Mouse (Mus musculus) heart, embryonic 12.5 days (tissue): ENCODE data around the gene Sox1. TPM values are rescaled to one million over a fixed set of nuclear protein-coding genes. Genes with fewer than 3 reads are reported as not detected.

Experiments
- ATAC-seq: fragments of 200-750 bp; cut with Nextera tagmentation; 2 replicates; pipeline ENCODE4 v1.8.0; 2017; ENCODE audit warnings: moderate TSS enrichment, moderate library complexity; ENCODE audit not compliant: insufficient number of reproducible peaks, low FRiP score
- H3K27ac ChIP-seq: fragments of 300-500 bp; sonication (generic); 2 replicates; pipeline ENCODE4 v1.5.1; 2016; ENCODE audit warnings: mild to moderate bottlenecking, moderate library complexity; ENCODE audit not compliant: poor library complexity, severe bottlenecking
- H3K27me3 ChIP-seq: fragments of 300-500 bp; sonication (generic); replicated peaks from 2 replicates; pipeline ENCODE4 v1.6.1; 2016; ENCODE audit warnings: mild to moderate bottlenecking, moderate library complexity
- H3K36me3 ChIP-seq: fragments of 300-500 bp; sonication (generic); 2 replicates; pipeline ENCODE4 v1.6.1; 2016; ENCODE audit warnings: mild to moderate bottlenecking, moderate library complexity
- H3K4me1 ChIP-seq: fragments of 300-500 bp; sonication (generic); replicated peaks from 2 replicates; pipeline ENCODE4 v1.6.1; 2016; ENCODE audit warnings: mild to moderate bottlenecking
- H3K4me2 ChIP-seq: fragments of 300-500 bp; sonication (generic); 2 replicates; pipeline ENCODE4 v1.6.1; 2016; ENCODE audit warnings: mild to moderate bottlenecking, moderate library complexity
- H3K4me3 ChIP-seq: fragments of 300-500 bp; sonication (generic); 2 replicates; pipeline ENCODE4 v1.5.1; 2016; ENCODE audit warnings: mild to moderate bottlenecking
- H3K9ac ChIP-seq: fragments of 300-500 bp; sonication (generic); 2 replicates; pipeline ENCODE4 v1.6.1; 2016; ENCODE audit warnings: mild to moderate bottlenecking, moderate library complexity
- H3K9me3 ChIP-seq: fragments of 300-500 bp; sonication (generic); replicated peaks from 2 replicates; pipeline ENCODE4 v1.6.1; 2016; ENCODE audit warnings: mild to moderate bottlenecking, moderate library complexity
- WGBS: fragments of 180-500 bp; shearing (Covaris S2); methylation state at CpG from one replicate; pipeline ENCODE4 v1.1.7; 2016; 5-methylcytosine and 5-hydroxymethylcytosine counted together
- polyA plus RNA-seq: library from polyadenylated mRNA; unstranded; fragments of >200 nt; fragmentation: Nextera tagmentation; extraction: Ambion mirVana; gene quantifications from 2 replicates; pipeline ENCODE4 v1.2.1, GENCODE M21; 2016

Sox1 gene
- polyA plus RNA-seq, 1 experiment from 2014 or later = not detected

DNA sequence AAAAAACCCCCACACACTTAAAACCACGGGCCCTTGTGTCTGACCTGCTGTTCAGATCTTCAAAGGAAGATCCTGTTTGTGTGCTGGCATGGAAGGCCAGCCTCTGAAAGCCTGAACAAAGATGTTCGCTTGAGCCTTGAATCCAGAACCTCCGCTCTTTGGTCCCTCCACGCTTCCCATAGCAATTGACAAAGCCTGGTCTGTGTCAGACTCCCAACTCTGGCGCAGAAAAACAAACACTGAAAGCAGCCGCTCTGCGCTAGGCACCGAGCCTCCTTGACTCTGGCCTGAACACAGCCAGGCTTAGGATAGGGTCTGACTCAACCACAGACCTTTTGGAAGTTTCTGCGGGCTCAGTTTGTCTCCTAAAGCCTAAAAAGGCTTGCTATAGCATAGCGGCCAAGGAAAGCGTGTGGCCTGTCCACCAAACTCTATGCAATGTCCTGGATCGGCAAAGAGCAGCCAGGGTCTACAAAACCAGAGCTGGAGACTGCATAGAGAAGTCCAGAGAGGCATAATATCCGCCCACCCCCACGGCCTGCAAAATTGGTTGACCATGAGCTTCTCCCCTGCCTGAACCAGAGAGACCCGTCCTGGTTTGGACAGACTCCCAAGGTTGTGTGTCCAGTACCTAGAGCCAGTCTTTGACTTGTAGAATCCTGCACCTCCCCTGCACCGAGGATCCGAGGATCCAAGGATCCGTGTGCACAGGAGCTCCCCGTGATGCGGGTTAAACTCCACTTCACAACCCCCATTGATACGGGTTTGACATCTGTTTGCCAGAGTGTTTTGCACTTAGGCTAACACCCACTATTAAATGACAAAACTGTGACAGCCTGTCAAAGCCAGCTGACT is 12.2 kb upstream of the Sox1 start:
- Histone ChIP-seq H3K4me1 (peaks cover 27% of the 10 kb centered on the region), H3K4me3 (no peak overlapping the region), H3K27me3 (peaks cover 87% of the 10 kb centered on the region), H3K36me3 (no peaks in the 10 kb centered on the region), H3K4me2 (no peak overlapping the region), H3K9me3 (no peaks in the 10 kb centered on the region), H3K9ac (no peak overlapping the region), H3K27ac (no peak overlapping the region)
- no peak for ATAC-seq
- 3% methylated on average over 21 of the region's 21 CpGs for WGBS

DNA sequence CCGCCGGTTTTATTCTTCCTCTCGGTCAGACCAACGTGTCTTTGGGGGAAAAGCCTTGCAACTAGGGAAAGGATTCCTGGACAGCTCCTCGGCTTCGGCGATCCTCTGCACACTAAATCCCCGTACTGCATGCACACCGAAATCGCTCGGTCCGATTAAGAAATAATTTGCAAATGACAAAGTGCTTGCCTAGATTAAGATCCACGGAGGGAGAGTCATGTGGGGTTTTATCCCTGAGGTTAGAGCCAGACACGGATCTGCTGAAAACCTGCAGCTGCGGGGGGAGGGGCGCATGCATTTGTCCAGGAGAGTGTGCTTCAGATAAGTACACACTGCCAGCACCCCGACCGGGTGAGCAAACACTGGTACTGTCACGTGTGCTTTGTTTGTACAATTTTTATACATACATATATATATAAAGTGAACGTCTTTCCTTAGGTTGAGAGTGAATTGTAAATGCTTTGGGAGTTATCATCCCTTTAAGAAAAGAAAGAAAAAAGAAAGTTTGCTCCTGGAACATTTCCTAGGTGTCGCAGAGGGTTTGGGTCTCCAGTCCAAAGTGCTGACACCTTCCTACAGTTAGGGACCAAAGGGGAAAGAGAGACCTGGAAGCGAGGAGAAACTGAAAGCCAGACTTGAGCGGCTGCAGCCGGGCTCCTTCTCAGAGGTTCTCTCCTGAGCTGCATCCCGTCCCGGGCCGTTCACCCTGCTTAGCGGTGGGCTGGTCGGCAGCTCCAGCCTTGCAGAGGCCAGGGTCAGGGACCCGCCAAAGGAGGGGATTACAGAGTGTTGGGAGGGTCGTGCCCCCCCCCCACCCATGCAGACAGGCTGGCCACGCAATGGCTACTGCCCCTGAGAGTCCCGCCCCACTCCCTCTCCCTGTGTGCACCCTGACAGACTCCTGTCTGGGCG is 10.9 kb upstream of the Sox1 start:
- H3K27me3 ChIP-seq = peaks cover 97% of the 10 kb centered on the region
- H3K36me3 ChIP-seq = no peaks in the 10 kb centered on the region
- no peak for ATAC-seq

DNA sequence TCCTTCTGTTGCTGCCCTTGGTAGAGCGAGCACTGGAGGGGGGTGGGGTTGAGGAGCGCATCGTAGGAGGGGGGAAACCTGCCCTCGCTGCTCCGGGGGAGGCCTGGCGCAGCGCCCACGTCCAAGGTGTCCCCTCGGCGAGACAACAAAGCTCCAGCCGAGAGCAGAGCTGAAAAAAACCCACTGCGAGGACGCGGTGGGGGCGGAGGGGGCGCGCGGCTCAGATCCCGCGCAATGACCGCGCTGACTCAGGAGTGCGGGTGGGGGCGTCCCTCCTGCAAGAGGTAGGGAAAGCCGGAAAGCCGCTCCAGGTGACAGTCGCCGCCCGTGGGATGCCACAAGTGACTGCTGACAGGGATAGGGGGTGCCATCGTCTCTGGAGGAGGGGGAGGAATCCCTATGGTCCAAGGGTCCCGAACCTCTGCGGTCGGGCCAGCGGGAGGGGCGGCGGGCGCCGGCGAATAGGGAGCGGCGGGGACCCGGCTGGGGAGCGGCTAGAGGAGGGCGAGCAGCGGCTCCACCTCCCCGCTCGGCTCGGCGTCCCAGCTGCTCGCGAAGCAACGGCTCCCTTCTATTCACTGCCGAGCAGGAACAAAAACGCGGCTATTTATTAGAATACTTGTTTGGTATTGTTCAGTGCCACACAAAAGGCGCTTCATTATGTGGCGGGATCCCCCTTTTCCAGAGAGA is 10.0 kb upstream of the Sox1 start:
- Histone ChIP-seq H3K36me3 (no peaks in the 10 kb centered on the region), H3K27ac (no peak overlapping the region), H3K27me3 (peaks cover 94% of the 10 kb centered on the region), H3K4me1 (peaks cover 27% of the 10 kb centered on the region), H3K4me2 (peak overlapping the region; percentile 70), H3K9ac (no peak overlapping the region), H3K4me3 (peak overlapping the region; percentile 40), H3K9me3 (no peaks in the 10 kb centered on the region)
- ATAC-seq = peak; percentile 51; the same call in 1 of the 2 replicates
- under 1% methylated on average over 57 of the region's 57 CpGs for WGBS

More for the DNA sequence above, 10.9 kb upstream of the Sox1 start:
- no peak overlapping the region for H3K9ac ChIP-seq
- H3K4me2 ChIP-seq = peak overlapping the region; percentile 70
- H3K4me1 ChIP-seq = peaks cover 27% of the 10 kb centered on the region
- H3K27ac ChIP-seq = no peak overlapping the region
- H3K4me3 ChIP-seq = peak overlapping the region; percentile 40
- under 1% methylated on average over 34 of the region's 34 CpGs for WGBS
- H3K9me3 ChIP-seq = no peaks in the 10 kb centered on the region

DNA sequence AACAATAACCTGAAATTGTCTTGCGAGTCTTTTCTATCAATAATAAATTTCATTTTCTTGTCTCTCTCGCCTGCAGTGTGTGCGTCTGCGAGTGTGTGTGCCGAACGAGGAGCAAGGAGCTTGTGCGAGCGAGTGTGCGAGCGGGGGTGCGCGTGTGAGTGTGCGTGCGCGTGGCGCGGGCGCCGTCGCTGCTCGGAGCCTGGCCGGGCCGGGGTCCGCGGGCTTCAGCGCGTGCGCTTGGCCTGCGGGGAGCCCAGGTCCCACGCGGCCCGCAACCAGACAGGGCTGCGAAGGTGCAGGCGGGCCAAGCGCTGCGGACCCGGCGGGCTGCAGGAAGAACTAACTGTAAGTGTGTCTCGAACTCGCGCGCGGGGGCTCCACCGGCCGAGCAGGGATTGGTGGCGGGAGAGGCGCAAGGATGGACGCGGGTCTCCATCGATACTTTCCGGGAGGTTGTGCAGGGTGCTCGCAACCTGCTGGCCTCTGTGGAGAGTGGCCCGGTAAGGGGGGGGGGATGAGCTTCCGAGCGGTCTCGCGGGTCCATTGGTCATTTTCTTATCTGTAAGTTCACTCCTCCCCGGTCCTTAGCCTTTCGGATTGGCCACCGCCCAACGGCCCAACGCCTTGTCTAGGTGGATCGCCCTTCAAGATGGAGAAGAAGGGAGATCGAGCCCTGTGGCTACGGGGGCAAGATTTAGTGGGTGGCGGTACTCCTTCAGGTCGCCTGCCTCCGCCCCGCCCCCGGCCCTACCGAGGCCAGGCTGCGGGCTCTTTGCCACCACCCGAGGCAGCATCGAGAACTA is 9.2 kb upstream of the Sox1 start:
- no peaks in the 10 kb centered on the region for H3K9me3 ChIP-seq
- peaks cover 93% of the 10 kb centered on the region for H3K27me3 ChIP-seq
- ATAC-seq = no peak
- no peaks in the 10 kb centered on the region for H3K36me3 ChIP-seq
- under 1% methylated on average over 74 of the region's 74 CpGs for WGBS
- H3K4me2 ChIP-seq = peak overlapping the region; percentile 70
- H3K4me3 ChIP-seq = peak overlapping the region; percentile 40
- H3K4me1 ChIP-seq = peaks cover 27% of the 10 kb centered on the region
- H3K27ac ChIP-seq = no peak overlapping the region
- H3K9ac ChIP-seq = 0 out of 2 replicates have a peak overlapping the region, but pooled peaks have one; percentile 37

DNA sequence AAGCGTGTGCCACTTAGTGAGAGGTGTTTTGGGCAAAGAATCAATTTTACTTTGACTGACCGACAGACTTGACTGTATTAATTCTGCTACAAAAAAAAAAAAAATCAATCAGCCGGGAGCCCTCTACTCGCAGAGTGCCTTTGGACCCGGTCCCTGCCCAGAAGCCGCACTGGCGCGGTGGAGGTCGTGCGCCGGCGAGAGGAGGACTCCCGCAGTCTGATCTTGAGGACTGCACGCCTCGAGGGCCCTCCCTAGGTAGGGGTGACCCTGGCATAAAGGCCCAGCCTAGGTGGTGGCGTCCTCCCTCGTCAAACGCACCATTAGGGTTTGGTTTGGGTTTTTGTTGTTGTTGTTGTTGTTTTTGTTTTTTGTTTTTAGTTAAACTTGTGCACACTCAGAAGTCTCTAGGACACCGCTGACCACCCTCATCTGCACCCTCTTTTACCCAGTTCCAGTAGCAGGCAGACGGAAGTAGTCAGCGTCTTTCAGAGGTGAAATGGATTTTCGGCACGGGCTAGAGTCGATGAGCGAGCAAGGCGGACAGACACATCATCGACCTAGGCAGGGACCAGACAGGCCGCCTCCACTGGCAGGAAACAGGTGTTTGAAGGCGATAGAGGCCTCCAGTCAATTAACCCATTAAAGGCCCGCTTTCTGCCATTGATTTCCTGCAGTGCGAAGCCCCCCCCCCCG is 8.4 kb upstream of the Sox1 start:
- Histone ChIP-seq H3K4me1 (peaks cover 27% of the 10 kb centered on the region), H3K4me2 (no peak overlapping the region), H3K27ac (no peak overlapping the region), H3K9me3 (no peaks in the 10 kb centered on the region), H3K36me3 (no peaks in the 10 kb centered on the region), H3K27me3 (peaks cover 93% of the 10 kb centered on the region), H3K4me3 (no peak overlapping the region), H3K9ac (no peak overlapping the region)
- ATAC-seq = no peak
- under 1% methylated on average over 32 of the region's 32 CpGs for WGBS

DNA sequence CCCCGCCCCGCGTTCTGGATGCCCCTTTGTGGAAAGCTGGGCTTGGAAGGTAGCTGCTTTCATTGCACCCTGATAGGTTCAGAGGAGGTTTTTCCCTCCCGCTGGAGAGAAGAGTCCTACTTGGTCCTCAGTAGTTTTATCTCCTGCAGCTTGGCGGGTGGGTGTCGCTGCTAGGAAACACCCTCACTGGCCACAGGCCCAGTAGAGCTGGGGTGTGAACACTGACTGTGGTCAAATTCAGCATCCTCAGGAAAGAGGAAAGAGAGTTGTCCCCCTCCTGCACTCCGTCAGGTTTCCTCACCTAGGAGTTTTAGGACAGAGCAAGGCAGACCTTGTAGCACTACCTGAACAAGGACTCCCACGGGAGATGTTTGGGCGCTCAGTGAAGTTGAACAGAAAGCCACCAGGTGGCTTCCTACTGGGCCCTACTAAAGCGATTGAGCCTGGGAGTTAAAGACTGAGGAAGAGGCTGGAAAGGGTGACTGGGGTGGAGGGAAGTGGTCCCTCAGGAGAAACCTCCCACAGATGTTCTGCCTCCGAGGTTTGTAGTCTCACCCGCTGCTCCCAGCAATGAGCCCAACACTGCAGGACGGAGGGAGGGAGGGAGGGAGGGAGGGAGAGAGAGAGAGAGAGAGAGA is 7.8 kb upstream of the Sox1 start:
- H3K27ac ChIP-seq = no peak overlapping the region
- H3K9ac ChIP-seq = no peak overlapping the region
- H3K4me3 ChIP-seq = no peak overlapping the region
- no peak overlapping the region for H3K4me2 ChIP-seq
- no peak for ATAC-seq
- WGBS = under 1% methylated on average over 13 of the region's 13 CpGs
- peaks cover 93% of the 10 kb centered on the region for H3K27me3 ChIP-seq
- H3K9me3 ChIP-seq = no peaks in the 10 kb centered on the region
- no peaks in the 10 kb centered on the region for H3K36me3 ChIP-seq
- H3K4me1 ChIP-seq = peaks cover 27% of the 10 kb centered on the region

DNA sequence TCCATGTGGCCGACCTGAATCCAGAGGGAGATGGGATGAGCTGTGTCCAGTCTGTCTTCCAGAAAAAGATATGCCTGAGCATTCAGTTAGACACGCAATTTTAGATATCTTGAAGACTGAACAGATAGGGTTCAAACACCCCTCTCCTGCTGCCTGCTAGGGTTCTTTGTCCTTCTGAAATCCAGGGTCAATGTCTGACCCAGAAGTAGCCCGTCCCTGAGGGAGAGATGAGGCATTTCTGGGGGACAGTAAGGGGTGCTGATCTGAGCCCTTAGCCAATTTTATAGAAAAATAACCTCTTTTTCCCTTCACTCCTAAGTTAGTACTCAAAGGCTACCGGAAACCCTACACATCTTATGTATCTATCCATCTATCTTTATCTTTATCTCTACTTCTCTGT is 7.2 kb upstream of the Sox1 start:
- Histone ChIP-seq H3K36me3 (no peaks in the 10 kb centered on the region), H3K27ac (no peak overlapping the region), H3K4me3 (no peak overlapping the region), H3K4me1 (peaks cover 27% of the 10 kb centered on the region), H3K4me2 (no peak overlapping the region), H3K27me3 (peaks cover 93% of the 10 kb centered on the region), H3K9ac (no peak overlapping the region), H3K9me3 (no peaks in the 10 kb centered on the region)
- WGBS = 6% methylated on average over 4 of the region's 4 CpGs
- ATAC-seq = no peak

DNA sequence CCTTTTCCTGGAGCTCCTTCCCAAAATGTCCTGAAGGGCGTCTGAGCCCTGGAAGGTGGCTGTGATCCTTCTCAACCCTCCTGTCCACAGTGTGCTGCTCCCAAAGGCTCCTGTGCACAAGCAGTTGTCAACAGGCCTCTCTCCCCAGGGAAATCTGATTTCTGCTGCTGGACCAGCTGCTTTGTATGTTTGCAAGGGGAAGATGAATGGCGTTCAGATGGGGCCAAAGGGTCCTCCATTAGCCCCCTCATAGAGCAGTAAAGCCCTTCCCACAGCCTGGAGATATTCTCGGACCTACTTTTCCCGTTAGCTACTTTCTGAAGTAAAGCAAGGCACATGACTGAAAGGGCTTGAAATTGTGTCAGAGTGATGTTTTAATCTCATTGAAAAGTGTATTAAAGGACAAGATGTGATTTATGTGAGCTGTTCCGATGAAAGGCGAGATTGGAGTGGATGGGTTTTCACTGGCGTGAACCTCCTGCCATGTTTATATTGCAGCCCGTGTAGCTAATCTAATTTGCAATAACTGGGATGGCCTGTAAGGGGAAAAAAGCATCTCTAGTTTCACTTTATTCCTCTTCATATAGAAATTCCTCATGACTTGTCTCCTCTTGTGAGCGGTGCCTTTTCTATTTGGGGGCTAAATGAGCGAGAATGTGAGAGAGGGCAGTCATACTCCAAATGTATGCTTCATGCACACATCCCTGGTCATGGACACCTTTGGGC is 6.5 kb upstream of the Sox1 start:
- Histone ChIP-seq H3K4me1 (peaks cover 21% of the 10 kb centered on the region), H3K27ac (no peak overlapping the region), H3K9me3 (no peaks in the 10 kb centered on the region), H3K4me3 (no peak overlapping the region), H3K36me3 (no peaks in the 10 kb centered on the region), H3K27me3 (peaks cover 93% of the 10 kb centered on the region), H3K4me2 (no peak overlapping the region), H3K9ac (no peak overlapping the region)
- ATAC-seq = no peak
- 10% methylated on average over 10 of the region's 10 CpGs for WGBS

DNA sequence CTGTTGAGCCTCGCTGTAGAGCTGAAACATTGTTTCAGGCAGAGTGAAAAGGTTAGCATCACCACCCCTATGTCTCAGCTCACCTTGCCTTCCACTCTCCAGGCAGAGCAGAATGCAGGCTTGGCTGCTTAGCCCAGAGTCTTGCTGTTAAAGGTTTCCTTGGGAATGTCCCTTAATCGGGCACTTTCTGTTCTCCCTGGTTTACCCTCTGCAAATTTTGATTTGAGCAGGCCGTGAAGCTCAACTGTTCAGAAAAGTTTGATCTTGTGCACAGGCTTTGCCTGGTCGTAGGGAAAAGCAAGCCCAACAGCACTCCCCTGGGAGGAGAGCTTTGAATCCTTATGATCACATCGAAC is 6.0 kb upstream of the Sox1 start:
- H3K9ac ChIP-seq = no peak overlapping the region
- no peak overlapping the region for H3K27ac ChIP-seq
- H3K4me3 ChIP-seq = no peak overlapping the region
- H3K4me2 ChIP-seq = no peak overlapping the region
- no peaks in the 10 kb centered on the region for H3K36me3 ChIP-seq
- peaks cover 92% of the 10 kb centered on the region for H3K27me3 ChIP-seq
- WGBS = 1% methylated on average over 5 of the region's 5 CpGs
- H3K9me3 ChIP-seq = no peaks in the 10 kb centered on the region
- no peak for ATAC-seq
- peaks cover 20% of the 10 kb centered on the region for H3K4me1 ChIP-seq
